Mouse (Mus musculus): Measurements from ENCODE around the gene Stk17b. TPM values are rescaled to one million over a fixed set of nuclear protein-coding genes. Genes with fewer than 3 reads are reported as not detected.

The Stk17b gene
- total RNA-seq (2014; rRNA removed) (6.7 and 7.2 TPM in 2 replicates), polyA plus RNA-seq (2012; rRNA removed) (0.82 and 1.00 TPM in 2 replicates)

DNA sequence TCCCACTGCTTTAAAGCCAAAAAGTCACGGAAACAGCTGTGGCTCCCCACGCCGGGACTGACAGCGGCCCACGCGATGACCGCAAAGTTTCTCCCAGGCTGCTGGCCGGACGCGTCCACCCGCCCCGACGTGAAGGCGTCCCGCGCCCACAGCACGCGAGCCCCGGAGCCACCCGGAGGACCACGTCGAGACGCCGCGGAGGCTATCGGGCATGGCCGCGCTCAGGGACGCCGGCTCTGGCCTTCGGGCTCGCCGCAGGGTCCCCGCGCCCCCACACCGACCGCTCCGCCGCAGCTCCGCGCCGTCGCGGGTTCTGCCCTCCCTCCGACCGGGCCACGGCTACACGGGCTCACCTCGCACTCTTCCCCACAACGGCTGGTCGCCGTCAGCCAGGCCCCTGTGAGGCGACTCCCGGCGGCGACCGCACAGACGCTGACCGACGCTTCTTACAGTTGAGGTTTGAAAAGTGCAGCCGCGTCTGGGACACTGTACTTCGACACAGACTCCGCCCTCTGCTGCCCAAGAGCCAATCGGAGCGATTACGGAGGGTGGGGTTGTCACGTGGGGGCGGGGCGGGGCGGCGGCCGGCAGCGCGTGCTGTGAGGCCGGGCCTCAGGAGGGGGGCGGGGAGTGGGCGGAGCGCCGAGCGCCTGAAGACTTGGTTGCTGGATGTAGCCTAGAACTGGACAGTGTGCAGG is at the start of gene Stk17b:
Gene Stk17b (minus strand): TSS at position 504 of the 698 bp plus-strand sequence.
- peak within 1 kb of the TSS; percentile 86 for H3K4me3 ChIP-seq (ENCODE audit: insufficient read depth, low read depth, low read length)
- peak within 1 kb of the TSS; percentile 77 for H3K27ac ChIP-seq (replicated peaks; ENCODE audit: insufficient read depth, low read depth, low read length)
- H3K79me2 ChIP-seq (ENCODE audit: control insufficient read depth, insufficient read depth, low read length): no peaks in the 10 kb centered on the region; the same call in 1 of the 2 replicates
- peak within 1 kb of the TSS; percentile 93 for H3K9ac ChIP-seq (ENCODE audit: low read depth, low read length)
- peaks cover 3% of the 10 kb centered on the region; the same call in 1 of the 2 replicates for H3K4me1 ChIP-seq (ENCODE audit: control insufficient read depth, insufficient read depth, low read length)
- H3K36me3 ChIP-seq (ENCODE audit: control insufficient read depth, insufficient read depth, low read length): no peaks in the 10 kb centered on the region
- TF ChIP-seq CTCF (IDR thresholded peaks at IDR 0.05; ENCODE audit: low read depth, low read length) (no peak), POLR2A (IDR thresholded peaks at IDR 0.05; ENCODE audit: extremely low read depth, insufficient read depth, low read length) (peak; percentile 91)
- peak; percentile 86 for DNase-seq (ENCODE audit: extremely low read depth, low read depth, low spot score)
- H3K27me3 ChIP-seq (ENCODE audit: control insufficient read depth, insufficient read depth, low read length): no peaks in the 10 kb centered on the region
- under 1% methylated on average over 81 of the region's 81 CpGs for WGBS

DNA sequence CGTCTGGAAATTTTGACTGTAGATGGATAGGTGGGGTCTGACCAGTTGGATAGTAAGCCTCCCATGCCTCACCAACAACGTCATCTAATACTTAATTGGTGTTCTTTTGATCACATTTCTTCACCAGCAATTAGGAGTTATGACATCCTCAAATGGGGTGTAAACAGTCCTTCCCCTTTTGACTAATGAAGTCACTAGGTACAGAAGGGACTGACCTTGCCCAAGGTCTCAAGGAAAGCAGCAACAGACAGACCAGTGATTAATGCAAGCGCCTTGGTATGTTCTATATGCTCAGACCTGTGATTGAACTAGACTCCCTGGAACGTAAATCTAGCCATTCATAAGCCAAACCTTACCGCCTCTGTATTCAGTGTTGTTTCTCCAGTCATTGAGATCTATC is 45.3 kb upstream of the Stk17b start:
- no peak overlapping the region for H3K27ac ChIP-seq (replicated peaks; ENCODE audit: insufficient read depth, low read depth, low read length)
- H3K79me2 ChIP-seq (ENCODE audit: control insufficient read depth, insufficient read depth, low read length): no peaks in the 10 kb centered on the region
- 88% methylated on average over 5 of the region's 5 CpGs for whole genome bisulfite sequencing
- H3K4me1 ChIP-seq (ENCODE audit: control insufficient read depth, insufficient read depth, low read length): no peaks in the 10 kb centered on the region
- no peak for TF ChIP-seq CTCF (IDR thresholded peaks at IDR 0.05; ENCODE audit: low read depth, low read length)
- TF ChIP-seq POLR2A (IDR thresholded peaks at IDR 0.05; ENCODE audit: extremely low read depth, insufficient read depth, low read length): no peak
- no peaks in the 10 kb centered on the region for H3K36me3 ChIP-seq (ENCODE audit: control insufficient read depth, insufficient read depth, low read length)
- no peak overlapping the region for H3K9ac ChIP-seq (ENCODE audit: low read depth, low read length)
- H3K27me3 ChIP-seq (ENCODE audit: control insufficient read depth, insufficient read depth, low read length): no peaks in the 10 kb centered on the region
- no peak overlapping the region for H3K4me3 ChIP-seq (ENCODE audit: insufficient read depth, low read depth, low read length)
- no peak for DNase-seq (ENCODE audit: extremely low read depth, low read depth, low spot score)

DNA sequence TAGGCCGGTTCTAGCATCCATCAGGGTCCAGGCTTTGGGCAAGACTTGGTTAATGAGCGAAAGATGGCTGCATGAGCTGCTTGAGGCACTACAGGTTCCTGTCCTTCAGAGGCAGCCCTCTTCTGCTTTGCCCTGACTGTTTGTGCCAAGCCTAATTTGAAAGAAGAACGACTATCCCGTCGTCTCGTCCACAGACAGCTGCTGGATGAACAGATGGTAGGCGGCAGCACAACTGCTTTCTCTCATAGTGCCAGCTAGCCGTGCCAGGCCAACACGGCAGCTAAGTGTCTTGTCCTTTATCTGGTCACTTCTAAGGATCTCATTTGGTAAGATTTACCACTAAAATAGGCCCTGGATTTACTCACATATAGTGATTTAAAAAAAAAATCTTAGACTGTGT is 44.1 kb upstream of the Stk17b start:
- H3K9ac ChIP-seq (ENCODE audit: low read depth, low read length): no peak overlapping the region
- no peak overlapping the region for H3K27ac ChIP-seq (replicated peaks; ENCODE audit: insufficient read depth, low read depth, low read length)
- no peaks in the 10 kb centered on the region for H3K36me3 ChIP-seq (ENCODE audit: control insufficient read depth, insufficient read depth, low read length)
- H3K4me1 ChIP-seq (ENCODE audit: control insufficient read depth, insufficient read depth, low read length): no peaks in the 10 kb centered on the region
- H3K27me3 ChIP-seq (ENCODE audit: control insufficient read depth, insufficient read depth, low read length): no peaks in the 10 kb centered on the region
- H3K4me3 ChIP-seq (ENCODE audit: insufficient read depth, low read depth, low read length): no peak overlapping the region
- H3K79me2 ChIP-seq (ENCODE audit: control insufficient read depth, insufficient read depth, low read length): no peaks in the 10 kb centered on the region
- WGBS: 87% methylated on average over 9 of the region's 9 CpGs
- TF ChIP-seq POLR2A (IDR thresholded peaks at IDR 0.05; ENCODE audit: extremely low read depth, insufficient read depth, low read length) (no peak), CTCF (IDR thresholded peaks at IDR 0.05; ENCODE audit: low read depth, low read length) (no peak)
- DNase-seq (ENCODE audit: extremely low read depth, low read depth, low spot score): no peak

DNA sequence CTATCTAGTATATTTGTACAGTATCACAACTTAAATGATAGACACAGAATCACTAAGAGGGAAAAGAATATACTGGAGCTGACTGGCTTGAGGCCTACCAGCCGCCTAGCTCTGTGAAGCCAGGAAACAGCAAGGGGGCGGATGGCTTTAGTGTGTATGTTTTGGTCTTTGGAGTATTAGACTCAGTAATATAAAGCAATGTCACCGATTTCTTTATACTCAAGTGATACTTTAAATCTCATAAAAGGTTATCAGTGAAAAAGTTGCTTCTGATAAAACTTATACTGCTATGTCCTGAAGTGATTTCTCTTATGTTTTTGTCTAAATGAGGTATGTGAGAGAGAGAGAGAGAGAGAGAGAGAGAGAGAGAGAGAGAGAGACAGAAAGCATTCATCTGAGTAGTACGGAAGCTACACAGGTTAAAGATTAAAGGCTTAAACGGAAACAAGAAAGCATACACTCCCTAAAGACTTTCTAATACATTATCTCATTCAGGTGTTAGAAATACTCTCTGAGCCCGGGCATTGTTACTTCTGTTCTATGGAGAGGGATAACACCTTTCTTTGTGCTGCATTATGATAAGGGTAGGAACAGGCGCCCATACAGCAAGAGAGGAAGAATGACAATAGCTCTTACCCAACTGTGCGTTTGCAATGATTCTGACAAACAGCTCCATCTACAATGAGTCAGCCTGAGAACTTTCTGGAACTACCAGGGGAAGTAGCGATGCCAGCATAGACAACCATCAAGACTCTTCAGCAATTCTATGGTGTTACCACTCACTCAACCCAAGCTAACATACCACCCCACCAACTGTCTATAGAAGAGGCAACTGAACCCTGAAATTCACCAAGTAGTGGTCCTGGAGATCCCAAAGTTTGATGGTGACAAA is 39.7 kb upstream of the Stk17b start:
- TF ChIP-seq CTCF (IDR thresholded peaks at IDR 0.05; ENCODE audit: low read depth, low read length) (no peak), POLR2A (IDR thresholded peaks at IDR 0.05; ENCODE audit: extremely low read depth, insufficient read depth, low read length) (no peak)
- 88% methylated on average over 9 of the region's 9 CpGs for WGBS
- no peak for DNase-seq (ENCODE audit: extremely low read depth, low read depth, low spot score)
- no peaks in the 10 kb centered on the region for H3K27me3 ChIP-seq (ENCODE audit: control insufficient read depth, insufficient read depth, low read length)
- H3K36me3 ChIP-seq (ENCODE audit: control insufficient read depth, insufficient read depth, low read length): no peaks in the 10 kb centered on the region
- H3K27ac ChIP-seq (replicated peaks; ENCODE audit: insufficient read depth, low read depth, low read length): no peak overlapping the region
- no peaks in the 10 kb centered on the region for H3K79me2 ChIP-seq (ENCODE audit: control insufficient read depth, insufficient read depth, low read length)
- no peaks in the 10 kb centered on the region for H3K4me1 ChIP-seq (ENCODE audit: control insufficient read depth, insufficient read depth, low read length)
- no peak overlapping the region for H3K4me3 ChIP-seq (ENCODE audit: insufficient read depth, low read depth, low read length)
- H3K9ac ChIP-seq (ENCODE audit: low read depth, low read length): no peak overlapping the region

DNA sequence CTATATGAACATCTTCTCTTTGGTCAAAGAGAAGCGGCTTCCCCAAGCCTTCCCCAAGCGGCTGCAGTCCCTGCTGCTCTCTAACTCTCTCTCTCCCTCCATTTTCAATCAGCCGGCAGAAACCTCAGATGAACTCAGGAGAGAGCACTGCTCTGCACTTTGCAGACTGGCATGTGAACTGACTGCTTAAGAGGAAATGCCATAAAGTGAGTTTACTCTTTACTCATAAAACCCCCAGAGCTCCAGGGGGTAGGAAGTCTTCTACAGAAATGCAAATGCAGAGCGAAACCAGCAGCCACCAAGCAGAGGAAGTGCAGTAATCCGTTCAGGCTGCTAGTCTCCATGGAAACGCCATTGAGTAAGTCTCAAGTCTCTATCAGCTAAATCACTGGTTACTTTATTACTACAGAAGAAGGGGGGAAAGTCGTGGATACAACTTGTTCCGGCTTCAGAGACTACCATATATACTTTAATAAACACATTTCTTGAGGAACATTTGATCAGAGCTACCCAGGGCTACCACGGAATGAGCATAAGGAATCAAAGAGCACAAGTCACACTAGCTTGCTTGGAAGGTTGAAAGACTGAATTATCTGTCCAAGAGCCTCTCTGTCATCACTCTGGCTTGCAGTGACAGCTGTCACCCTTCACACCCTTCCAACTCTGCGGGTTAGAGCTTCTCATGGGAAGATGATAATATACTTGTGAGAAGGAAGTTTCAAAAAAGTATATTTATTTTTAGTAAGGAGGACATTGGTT is 38.8 kb upstream of the Stk17b start:
- H3K27me3 ChIP-seq (ENCODE audit: control insufficient read depth, insufficient read depth, low read length): no peaks in the 10 kb centered on the region
- H3K9ac ChIP-seq (ENCODE audit: low read depth, low read length): no peak overlapping the region
- no peaks in the 10 kb centered on the region for H3K4me1 ChIP-seq (ENCODE audit: control insufficient read depth, insufficient read depth, low read length)
- TF ChIP-seq CTCF (IDR thresholded peaks at IDR 0.05; ENCODE audit: low read depth, low read length) (no peak), POLR2A (IDR thresholded peaks at IDR 0.05; ENCODE audit: extremely low read depth, insufficient read depth, low read length) (no peak)
- H3K4me3 ChIP-seq (ENCODE audit: insufficient read depth, low read depth, low read length): no peak overlapping the region
- DNase-seq (ENCODE audit: extremely low read depth, low read depth, low spot score): peak; percentile 39
- no peaks in the 10 kb centered on the region for H3K79me2 ChIP-seq (ENCODE audit: control insufficient read depth, insufficient read depth, low read length)
- WGBS: 33% methylated on average over 10 of the region's 10 CpGs
- peak overlapping the region; percentile 41 for H3K27ac ChIP-seq (replicated peaks; ENCODE audit: insufficient read depth, low read depth, low read length)
- no peaks in the 10 kb centered on the region for H3K36me3 ChIP-seq (ENCODE audit: control insufficient read depth, insufficient read depth, low read length)
